Mouse (Mus musculus): ENCODE data around the gene Dtx3.

- no peak for TF ChIP-seq CTCF (IDR thresholded peaks at IDR 0.05; ENCODE audit: borderline replicate concordance, insufficient read depth, low read length)
- TF ChIP-seq POLR2A (IDR thresholded peaks at IDR 0.05; ENCODE audit: low read depth, low read length), result no peak
Observed at GRCm38 (mm10) chr10:127231741-127232140, 36.2 kb upstream of the Dtx3 start.
